Mouse (Mus musculus): ENCODE measurements at regions not wholly inside any gene's neighbourhood (a gene's known extent, or its start where the extent isn't known, plus 50 kb on each side); places are given as distances from the start of the nearest gene placed in this dataset.

- DNase-seq (ENCODE audit: inconsistent age in 2 of 2, low spot score in 1 of 2): peak in 1 of 2 experiments; percentile 54
Observed at GRCm38 (mm10) chrX:103532620-103533199, 97.7 kb upstream of the Zcchc13 start.

- DNase-seq (ENCODE audit: inconsistent age in 2 of 2, low spot score in 1 of 2): no peak
Observed at GRCm38 (mm10) chrX:103533306-103533705, 97.1 kb upstream of the Zcchc13 start.

- no peak for DNase-seq (ENCODE audit: inconsistent age in 2 of 2, low spot score in 1 of 2)
Observed at GRCm38 (mm10) chrX:103533831-103534230, 96.6 kb upstream of the Zcchc13 start.

- no peak for DNase-seq (ENCODE audit: inconsistent age in 2 of 2, low spot score in 1 of 2)
Observed at GRCm38 (mm10) chrX:103546490-103547202, 83.7 kb upstream of the Zcchc13 start.

GRCm38 (mm10) chrX:103551304-103551703, 79.1 kb upstream of the Zcchc13 start:
- DNase-seq (ENCODE audit: inconsistent age in 2 of 2, low spot score in 1 of 2): peak in 1 of 2 experiments; percentile 30

DNA sequence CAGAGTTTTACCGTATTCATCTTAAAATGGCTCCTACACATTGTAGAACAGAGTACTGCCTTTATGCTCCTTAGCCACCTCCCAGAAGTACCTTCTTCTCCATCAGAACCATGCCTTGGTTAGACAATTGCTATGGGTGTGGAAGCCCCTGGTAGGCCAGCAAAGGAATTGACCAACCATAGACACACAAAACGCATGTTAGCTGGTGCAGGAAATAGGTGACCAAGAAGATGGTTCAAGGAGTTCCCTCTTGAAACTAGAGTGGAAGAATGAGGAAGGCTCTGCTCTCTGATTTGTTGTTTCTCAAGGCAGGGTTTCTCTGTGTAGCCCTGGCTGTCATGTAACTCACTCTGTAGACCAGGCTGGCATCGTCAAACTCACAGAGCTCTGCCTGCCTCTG, 77.2 kb upstream of the Zcchc13 start:
- no peak for DNase-seq (ENCODE audit: inconsistent age in 2 of 2, low spot score in 1 of 2)

GRCm38 (mm10) chrX:103553605-103554004, 76.8 kb upstream of the Zcchc13 start:
- no peak for DNase-seq (ENCODE audit: inconsistent age in 2 of 2, low spot score in 1 of 2)

- DNase-seq (ENCODE audit: inconsistent age in 2 of 2, low spot score in 1 of 2): peak in 1 of 2 experiments; percentile 43
Observed at GRCm38 (mm10) chrX:103555041-103555986, 75.1 kb upstream of the Zcchc13 start.

GRCm38 (mm10) chrX:103556046-103556445, 74.3 kb upstream of the Zcchc13 start:
- DNase-seq (ENCODE audit: inconsistent age in 2 of 2, low spot score in 1 of 2): peak in 1 of 2 experiments; percentile 41

DNA sequence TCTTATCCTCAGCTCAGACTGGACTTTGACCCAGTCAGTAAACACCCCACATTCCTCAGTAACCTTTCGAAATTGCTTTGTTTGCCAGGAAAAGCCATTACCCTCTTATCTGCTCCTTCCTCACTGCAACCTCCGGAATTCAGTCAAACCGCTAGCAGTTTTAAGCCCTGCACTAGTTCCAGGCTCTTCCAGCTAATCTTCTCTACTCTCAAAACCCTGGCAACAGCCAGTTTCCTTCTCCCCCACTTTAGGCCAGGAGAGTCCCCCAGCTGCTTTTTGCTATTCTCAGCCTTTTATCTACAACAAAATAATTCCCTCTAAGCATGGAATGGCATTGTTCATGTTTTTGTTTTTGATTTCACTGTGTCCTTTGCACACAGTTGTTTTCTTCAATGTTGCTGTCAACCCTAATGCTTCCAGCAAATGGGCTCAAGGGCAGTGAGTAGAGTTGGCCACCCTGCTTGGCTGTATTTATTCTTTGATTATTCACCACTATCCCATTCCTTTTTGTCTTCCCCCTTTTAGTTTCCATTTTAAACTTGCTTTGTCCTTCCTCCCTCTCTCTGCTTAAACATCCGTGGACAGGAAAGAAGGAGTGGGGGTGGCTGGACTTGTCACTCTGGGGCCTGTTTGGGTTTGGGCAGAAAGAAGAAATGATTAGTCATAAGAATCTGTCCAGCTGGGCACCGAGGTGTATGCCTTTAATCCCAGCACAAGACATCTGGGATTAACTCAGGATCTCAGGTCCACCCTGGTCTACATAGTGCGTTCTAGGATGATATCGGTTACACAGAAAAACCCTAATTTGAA, 73.5 kb upstream of the Zcchc13 start:
- DNase-seq (ENCODE audit: inconsistent age in 2 of 2, low spot score in 1 of 2): peak in 1 of 2 experiments; percentile 66

DNA sequence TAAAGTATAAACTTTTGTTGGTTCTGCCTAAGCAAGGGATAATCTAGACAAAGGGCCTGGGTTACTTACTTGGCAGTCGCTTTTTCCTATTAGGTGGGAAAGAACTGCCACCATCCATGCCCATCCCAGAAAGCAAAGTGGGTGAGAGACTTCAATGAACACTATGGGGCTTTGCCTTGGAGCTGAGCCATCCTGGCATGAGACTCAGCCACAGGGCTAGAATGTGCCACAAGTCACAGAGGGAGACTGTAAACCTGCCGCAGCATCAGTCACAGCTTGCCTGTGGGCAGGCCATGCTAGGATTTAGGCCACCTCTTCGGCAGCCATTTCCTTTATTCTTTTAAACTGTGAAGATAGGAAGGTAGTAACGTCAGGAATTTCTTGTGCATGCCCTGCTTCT, 72.9 kb upstream of the Zcchc13 start:
- peak in 1 of 2 experiments; percentile 39 for DNase-seq (ENCODE audit: inconsistent age in 2 of 2, low spot score in 1 of 2)

DNA sequence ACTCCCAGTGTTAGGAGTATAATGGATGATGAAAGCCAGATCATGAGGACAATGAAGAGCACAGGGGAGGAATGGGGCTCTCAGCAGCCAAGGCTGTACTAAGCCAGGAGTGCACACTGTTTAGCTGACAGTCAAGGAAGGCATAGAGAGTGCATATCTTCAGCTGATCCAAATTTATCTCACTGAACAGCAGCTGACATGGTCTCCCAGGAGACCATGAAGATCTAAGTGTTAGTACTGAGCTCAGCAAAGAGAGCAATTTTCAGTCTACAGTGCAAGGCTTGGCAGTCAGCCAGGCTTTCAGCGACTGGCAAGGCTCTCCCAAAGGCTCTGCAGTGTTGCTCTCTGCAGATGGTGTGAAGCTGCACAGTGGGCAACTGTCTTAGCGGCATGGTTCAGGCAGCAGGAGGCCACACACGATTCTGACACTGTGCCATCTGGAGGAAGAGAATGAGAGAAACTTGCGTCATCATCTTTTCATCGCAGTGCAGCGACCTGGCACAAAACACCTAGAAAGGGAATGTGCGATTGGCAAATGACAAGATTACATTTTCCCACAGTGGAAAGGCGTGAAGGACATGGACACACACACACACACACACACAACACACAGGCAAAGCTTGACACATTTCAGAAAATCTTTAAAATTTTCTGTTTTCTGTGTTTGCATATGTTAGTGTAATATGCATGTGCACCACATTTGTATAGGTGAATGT, 66.7 kb upstream of the Zcchc13 start:
- peak; percentile 53 to 87 for DNase-seq (ENCODE audit: inconsistent age in 2 of 2, low spot score in 1 of 2)

DNA sequence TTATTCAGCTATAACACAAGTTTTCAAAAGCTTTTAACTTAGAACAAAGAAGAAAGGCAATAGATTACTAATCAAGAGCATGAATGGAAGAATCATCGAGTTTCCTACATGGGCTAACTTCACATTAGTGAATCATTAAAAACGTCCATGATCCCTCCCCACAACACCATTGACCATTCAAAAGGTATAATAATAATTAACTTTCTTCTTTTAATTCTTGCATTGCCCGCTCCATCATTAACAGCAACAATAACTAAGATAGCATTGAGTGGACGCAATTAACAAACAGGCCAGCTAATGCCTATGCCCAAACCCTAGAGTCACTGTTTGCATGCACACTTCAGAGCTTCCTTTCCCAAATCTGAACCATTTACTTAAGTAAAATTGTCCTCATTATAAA, 57.0 kb upstream of the Zcchc13 start:
- DNase-seq (ENCODE audit: inconsistent age in 2 of 2, low spot score in 1 of 2): no peak

DNA sequence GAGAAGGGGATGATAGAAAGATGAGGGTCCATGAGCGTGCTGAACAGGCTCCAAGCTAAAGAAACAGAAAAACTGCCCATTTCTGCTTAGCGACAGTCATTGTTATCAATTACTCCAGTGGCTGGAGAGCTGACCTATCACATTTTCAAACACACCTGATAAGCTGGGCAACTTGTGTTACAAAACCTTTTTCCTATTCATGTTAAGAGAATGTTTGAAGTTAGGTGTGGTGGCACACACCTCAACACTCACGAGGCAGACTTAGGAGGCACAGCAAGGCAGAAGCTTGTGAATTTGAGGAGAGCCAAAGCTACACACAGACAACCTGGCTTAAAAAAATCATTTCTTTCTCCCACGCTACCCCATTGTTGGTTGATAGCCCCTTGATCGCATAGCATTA, 50.9 kb upstream of the Zcchc13 start:
- no peak for DNase-seq (ENCODE audit: inconsistent age in 2 of 2, low spot score in 1 of 2)

Data from adrenal gland, adult (tissue).